Mouse (Mus musculus) lung, embryonic 15.5 days (tissue): ENCODE data around the gene Rhog. TPM values are rescaled to one million over a fixed set of nuclear protein-coding genes. Genes with fewer than 3 reads are reported as not detected.

Experiments
- ATAC-seq: fragments of 200-750 bp; cut with Nextera tagmentation; 2 replicates; pipeline ENCODE4 v1.8.0; 2017; ENCODE audit warnings: moderate number of reproducible peaks, borderline replicate concordance; ENCODE audit not compliant: low FRiP score, low TSS enrichment; ENCODE audit errors: extremely low read depth
- H3K27ac ChIP-seq: fragments of 300-500 bp; sonication (generic); 2 replicates; pipeline ENCODE4 v1.5.1; 2015; ENCODE audit warnings: moderate library complexity, mild to moderate bottlenecking, inconsistent platforms
- H3K27me3 ChIP-seq: fragments of 300-500 bp; sonication (generic); 2 replicates; pipeline ENCODE4 v1.6.1; 2015; ENCODE audit warnings: inconsistent platforms
- H3K36me3 ChIP-seq: fragments of 300-500 bp; sonication (generic); 2 replicates; pipeline ENCODE4 v1.6.1; 2015; ENCODE audit warnings: inconsistent platforms
- H3K4me1 ChIP-seq: fragments of 300-500 bp; sonication (generic); 2 replicates; pipeline ENCODE4 v1.6.1; 2015; ENCODE audit warnings: inconsistent platforms
- H3K4me2 ChIP-seq: fragments of 300-500 bp; sonication (generic); 2 replicates; pipeline ENCODE4 v1.6.1; 2015; ENCODE audit warnings: inconsistent platforms, mild to moderate bottlenecking, moderate library complexity
- H3K4me3 ChIP-seq: fragments of 300-500 bp; sonication (generic); 2 replicates; pipeline ENCODE4 v1.5.1; 2015; ENCODE audit warnings: mild to moderate bottlenecking, inconsistent platforms
- H3K9ac ChIP-seq: fragments of 300-500 bp; sonication (generic); 2 replicates; pipeline ENCODE4 v1.6.1; 2015; ENCODE audit warnings: inconsistent platforms
- H3K9me3 ChIP-seq: fragments of 300-500 bp; sonication (generic); 2 replicates; pipeline ENCODE4 v1.6.1; 2016; ENCODE audit warnings: inconsistent platforms
- WGBS: fragments of 180-500 bp; shearing (Covaris S2); methylation state at CpG from one replicate; pipeline ENCODE4 v1.1.7; 2015; 5-methylcytosine and 5-hydroxymethylcytosine counted together
- polyA plus RNA-seq: library from polyadenylated mRNA; unstranded; fragments of >200 nt; fragmentation: Nextera tagmentation; extraction: Ambion mirVana; gene quantifications from 2 replicates; pipeline ENCODE4 v1.2.1, GENCODE M21; 2015

Rhog gene
- polyA plus RNA-seq, 1 experiment from 2014 or later: 74.5 TPM

GRCm38 (mm10) chr7:102238686-102239286 is 17.1 kb downstream of the Rhog start:
- 90% methylated on average over 8 of the region's 8 CpGs for WGBS
- ATAC-seq: no peak
- H3K27ac ChIP-seq: no peak overlapping the region
- H3K27me3 ChIP-seq: no peaks in the 10 kb centered on the region
- H3K4me3 ChIP-seq: no peak overlapping the region
- no peak overlapping the region for H3K4me2 ChIP-seq
- no peaks in the 10 kb centered on the region for H3K9me3 ChIP-seq
- H3K9ac ChIP-seq: no peak overlapping the region
- H3K36me3 ChIP-seq: peaks cover 60% of the 10 kb centered on the region
- peaks cover 3% of the 10 kb centered on the region; the same call in 1 of the 2 replicates for H3K4me1 ChIP-seq

DNA sequence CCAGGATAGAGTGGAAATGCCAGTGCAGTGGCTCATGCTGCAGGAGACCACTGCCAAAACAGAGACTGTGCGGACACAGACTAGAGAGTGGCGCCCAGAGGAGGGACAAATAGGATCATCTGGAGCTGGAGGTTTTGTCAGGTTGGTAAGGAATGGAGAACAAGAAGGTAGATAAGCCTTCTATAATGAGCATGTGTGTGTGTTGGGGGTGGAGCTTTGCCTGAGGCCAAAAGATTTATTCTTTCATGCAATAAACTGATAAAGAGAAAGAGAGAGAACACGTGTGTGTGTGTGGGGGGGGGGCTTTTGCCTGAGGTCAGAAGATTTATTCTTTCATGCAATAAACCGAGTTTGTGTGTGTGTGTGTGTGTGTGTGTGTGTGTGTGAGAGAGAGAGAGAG is 22.8 kb downstream of the Rhog start:
- no peaks in the 10 kb centered on the region for H3K9me3 ChIP-seq
- no peak overlapping the region for H3K4me2 ChIP-seq
- no peak overlapping the region for H3K4me3 ChIP-seq
- H3K27me3 ChIP-seq: no peaks in the 10 kb centered on the region
- H3K27ac ChIP-seq: no peak overlapping the region
- ATAC-seq: no peak
- no peaks in the 10 kb centered on the region for H3K4me1 ChIP-seq
- H3K36me3 ChIP-seq: peaks cover 40% of the 10 kb centered on the region
- 61% methylated on average over 4 of the region's 4 CpGs for WGBS
- H3K9ac ChIP-seq: no peak overlapping the region

- no peak overlapping the region for H3K27ac ChIP-seq
- H3K36me3 ChIP-seq: peaks cover 25% of the 10 kb centered on the region
- no peak for ATAC-seq
These were observed 26.0 kb downstream of the Rhog start for GRCm38 (mm10) chr7:102229814-102230213.

DNA sequence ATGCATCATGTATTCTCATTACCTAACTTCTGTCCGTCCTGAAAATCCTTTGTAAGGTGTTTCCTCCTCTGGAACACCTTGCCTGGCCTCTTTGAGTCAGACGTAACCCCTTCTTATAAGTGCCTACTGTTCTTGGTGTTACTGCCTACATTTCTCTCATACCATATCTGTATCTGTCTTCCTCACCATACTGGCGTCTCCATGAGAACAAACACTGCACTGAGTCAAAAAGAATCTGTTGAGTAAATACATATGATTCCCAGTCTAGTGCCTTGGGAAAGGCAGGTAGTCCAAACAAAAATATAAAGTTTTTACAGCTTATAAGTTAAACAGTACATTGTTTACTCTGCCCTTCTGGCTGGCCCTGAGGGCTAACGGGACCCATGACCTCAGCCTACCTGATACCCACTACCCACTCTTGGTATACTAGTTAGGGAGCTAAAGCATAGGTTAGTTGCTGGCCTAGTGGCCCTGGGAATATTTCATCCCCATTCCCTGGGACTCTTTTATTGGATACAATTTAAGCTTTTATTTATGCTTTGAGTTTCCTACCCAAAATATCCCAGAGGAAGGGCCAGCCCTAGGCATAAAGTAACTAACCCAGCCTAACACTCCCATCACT is 27.7 kb downstream of the Rhog start:
- Histone ChIP-seq H3K4me3 (no peak overlapping the region), H3K27ac (no peak overlapping the region), H3K9ac (no peak overlapping the region), H3K36me3 (peaks cover 24% of the 10 kb centered on the region), H3K9me3 (no peaks in the 10 kb centered on the region), H3K4me1 (peaks cover 15% of the 10 kb centered on the region), H3K27me3 (no peaks in the 10 kb centered on the region), H3K4me2 (no peak overlapping the region)
- WGBS: 64% methylated on average over 4 of the region's 4 CpGs
- no peak for ATAC-seq

More at GRCm38 (mm10) chr7:102229814-102230213, 26.0 kb downstream of the Rhog start:
- H3K4me1 ChIP-seq: 0 out of 2 replicates have a peak, but pooled peaks cover 4% of the 10 kb centered on the region
- no peak overlapping the region for H3K9ac ChIP-seq
- no peaks in the 10 kb centered on the region for H3K27me3 ChIP-seq
- WGBS: 71% methylated on average over 6 of the region's 6 CpGs
- no peak overlapping the region for H3K4me2 ChIP-seq
- H3K4me3 ChIP-seq: no peak overlapping the region
- H3K9me3 ChIP-seq: no peaks in the 10 kb centered on the region

- Histone ChIP-seq H3K27ac (no peak overlapping the region), H3K27me3 (no peaks in the 10 kb centered on the region), H3K4me1 (peaks cover 15% of the 10 kb centered on the region), H3K4me3 (no peak overlapping the region), H3K36me3 (peaks cover 17% of the 10 kb centered on the region), H3K9ac (no peak overlapping the region), H3K9me3 (no peaks in the 10 kb centered on the region), H3K4me2 (no peak overlapping the region)
- ATAC-seq: no peak
- 85% methylated on average over 6 of the region's 6 CpGs for WGBS
These were observed 29.8 kb downstream of the Rhog start for GRCm38 (mm10) chr7:102226051-102226450.

DNA sequence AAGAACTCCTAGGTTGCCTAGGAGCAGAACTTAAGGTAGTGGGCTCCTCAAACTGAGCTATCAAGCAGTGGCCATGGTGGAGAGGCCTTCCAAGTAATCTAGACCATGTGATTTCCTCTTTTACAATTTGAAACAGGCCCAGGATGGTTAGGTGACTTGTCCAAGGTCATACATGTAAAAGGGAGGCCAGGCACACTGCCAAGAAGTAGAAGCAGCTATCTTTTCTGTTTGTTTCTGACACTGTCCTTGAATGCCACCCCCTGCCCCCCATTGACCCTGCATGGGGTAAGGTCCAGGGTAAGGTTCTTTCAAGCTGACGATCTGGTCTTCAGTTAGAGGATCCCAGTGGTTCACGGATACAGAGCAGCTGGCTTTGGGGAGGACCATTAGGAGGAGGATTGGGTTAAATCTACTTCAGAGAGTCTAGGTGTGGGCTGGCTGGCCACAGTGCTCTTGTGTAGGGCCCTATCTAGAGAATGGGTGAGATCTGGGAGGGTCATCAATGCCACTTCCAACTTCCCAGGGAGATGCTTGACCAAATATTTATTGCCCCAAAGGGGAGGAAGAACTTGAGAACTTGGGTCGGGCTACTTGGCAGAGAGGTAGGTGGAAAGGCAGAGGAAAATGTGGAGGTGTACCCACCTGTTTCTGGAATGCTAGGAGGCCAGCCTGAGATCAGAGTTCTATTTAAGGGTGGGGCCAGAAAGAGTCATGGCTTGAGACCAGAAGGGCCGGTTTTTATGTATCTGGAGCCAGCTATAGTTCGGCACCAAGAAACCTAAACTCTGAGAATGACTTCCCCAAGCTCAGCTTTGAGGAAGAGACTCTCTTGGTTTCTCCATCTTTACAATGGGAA is 31.7 kb downstream of the Rhog start:
- 65% methylated on average over 5 of the region's 5 CpGs for WGBS
- Histone ChIP-seq H3K36me3 (peaks cover 13% of the 10 kb centered on the region), H3K4me2 (peak overlapping the region; percentile 69), H3K9ac (0 out of 2 replicates have a peak overlapping the region, but pooled peaks have one; percentile 9), H3K27ac (peak overlapping the region; percentile 76), H3K9me3 (no peaks in the 10 kb centered on the region), H3K4me1 (peaks cover 15% of the 10 kb centered on the region), H3K27me3 (no peaks in the 10 kb centered on the region), H3K4me3 (no peak overlapping the region)
- no peak for ATAC-seq

DNA sequence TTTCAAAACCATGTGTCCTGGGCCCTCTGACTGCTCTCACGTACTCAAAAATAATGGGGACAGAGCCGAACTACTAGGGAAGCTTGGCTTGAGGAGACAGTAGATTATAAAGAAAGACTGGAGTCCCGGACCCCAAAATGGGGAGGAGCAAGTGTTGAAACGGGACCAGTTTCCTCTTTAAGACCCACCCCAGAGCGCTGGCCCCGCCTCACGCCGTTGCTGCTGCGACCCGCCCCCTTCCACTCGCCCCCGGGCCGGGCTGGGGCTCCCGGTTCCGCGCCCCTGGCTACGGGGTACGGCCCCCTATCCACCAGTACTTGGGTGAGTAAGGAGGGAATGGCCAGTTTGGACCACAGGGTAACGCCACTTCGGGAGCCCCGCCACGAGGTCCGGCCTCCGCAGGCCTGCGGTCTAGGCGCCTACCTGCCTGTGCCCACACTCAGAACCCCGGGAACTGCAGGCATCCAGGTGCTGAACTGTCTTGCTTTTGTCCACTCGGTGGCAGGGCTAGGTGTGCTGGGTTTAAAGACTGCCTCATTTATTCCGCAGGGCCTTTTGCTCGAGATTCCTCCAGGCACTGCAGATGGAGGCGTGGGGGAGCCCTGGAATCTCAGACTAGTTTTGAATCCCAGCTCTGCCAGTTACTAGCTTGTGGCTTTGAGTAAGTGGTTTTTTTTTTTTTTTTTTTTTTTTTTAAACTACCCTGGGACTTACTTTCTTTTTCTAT is 32.9 kb downstream of the Rhog start:
- Histone ChIP-seq H3K27me3 (no peaks in the 10 kb centered on the region), H3K36me3 (peaks cover 8% of the 10 kb centered on the region; the same call in 1 of the 2 replicates), H3K4me2 (peak overlapping the region; percentile 69), H3K27ac (peak overlapping the region; percentile 90), H3K4me1 (peaks cover 15% of the 10 kb centered on the region), H3K9ac (peak overlapping the region; percentile 82), H3K9me3 (no peaks in the 10 kb centered on the region), H3K4me3 (peak overlapping the region; percentile 77)
- ATAC-seq: peak; percentile 91
- WGBS: 1% methylated on average over 31 of the region's 31 CpGs

GRCm38 (mm10) chr7:102222336-102222735 is 33.5 kb downstream of the Rhog start:
- Histone ChIP-seq H3K36me3 (peaks cover 1% of the 10 kb centered on the region; the same call in 1 of the 2 replicates), H3K4me2 (peak overlapping the region; percentile 69), H3K9me3 (no peaks in the 10 kb centered on the region), H3K9ac (peak overlapping the region; percentile 82; the same call in 1 of the 2 replicates), H3K4me3 (peak overlapping the region; percentile 77), H3K4me1 (peaks cover 15% of the 10 kb centered on the region), H3K27me3 (no peaks in the 10 kb centered on the region), H3K27ac (peak overlapping the region; percentile 90)
- WGBS: under 1% methylated on average over 7 of the region's 13 CpGs
- peak; percentile 77; the same call in 1 of the 2 replicates for ATAC-seq

- Histone ChIP-seq H3K27me3 (no peaks in the 10 kb centered on the region), H3K27ac (no peak overlapping the region), H3K36me3 (no peaks in the 10 kb centered on the region), H3K4me2 (peak overlapping the region; percentile 69; the same call in 1 of the 2 replicates), H3K4me1 (peaks cover 15% of the 10 kb centered on the region), H3K9me3 (no peaks in the 10 kb centered on the region), H3K9ac (no peak overlapping the region), H3K4me3 (no peak overlapping the region)
- WGBS: 29% methylated on average over 1 of the region's 1 CpGs
- ATAC-seq: 0 out of 2 replicates have a peak, but pooled peaks have one; percentile 4
These were observed 34.0 kb downstream of the Rhog start for GRCm38 (mm10) chr7:102221899-102222298.

GRCm38 (mm10) chr7:102211071-102211470 is 44.8 kb downstream of the Rhog start:
- Histone ChIP-seq H3K36me3 (no peaks in the 10 kb centered on the region), H3K27me3 (no peaks in the 10 kb centered on the region), H3K4me2 (peak overlapping the region; percentile 57), H3K9ac (peak overlapping the region; percentile 46), H3K27ac (peak overlapping the region; percentile 77), H3K4me3 (peak overlapping the region; percentile 96), H3K9me3 (no peaks in the 10 kb centered on the region), H3K4me1 (peaks cover 14% of the 10 kb centered on the region)
- no peak for ATAC-seq
- WGBS: 59% methylated on average over 3 of the region's 3 CpGs
